Mouse (Mus musculus) brain, embryonic 14.5 days (tissue): ENCODE data around the gene Serinc5.

Experiments used
- CTCF ChIP-seq: fragments of 200-500 bp; IDR thresholded peaks from 2 replicates; pipeline ENCODE4 v1.5.1; 2012; ENCODE audit warnings: inconsistent platforms, mild to moderate bottlenecking, moderate library complexity, borderline replicate concordance; ENCODE audit not compliant: insufficient read depth, insufficient read length; ENCODE audit errors: extremely low read depth
- POLR2A ChIP-seq: fragments of 200-500 bp; IDR thresholded peaks from 2 replicates; pipeline ENCODE4 v1.6.1; 2012; ENCODE audit warnings: mild to moderate bottlenecking, inconsistent platforms, borderline replicate concordance; ENCODE audit not compliant: poor library complexity, insufficient read depth, insufficient read length, severe bottlenecking; ENCODE audit errors: extremely low read depth

- TF ChIP-seq CTCF (no peak), POLR2A (no peak)
Observed at GRCm38 (mm10) chr13:92653283-92653682, 42.4 kb downstream of the Serinc5 start.
